Mouse (Mus musculus): ENCODE measurements around the gene Itga5. TPM values are rescaled to one million over a fixed set of nuclear protein-coding genes. Genes with fewer than 3 reads are reported as not detected.

Itga5 gene
- polyA plus RNA-seq, 1 experiment from 2014 or later: 64.0 TPM

- peak; percentile 15 for ATAC-seq (replicated peaks; ENCODE audit: extremely low read depth, insufficient read depth, low FRiP score)
- Histone ChIP-seq H3K4me1 (ENCODE audit: control insufficient read depth, insufficient read depth, low read length) (peaks cover 19% of the 10 kb centered on the region), H3K27ac (ENCODE audit: low read length) (no peak overlapping the region), H3K27me3 (ENCODE audit: control insufficient read depth, insufficient read depth, low read length) (peaks cover 38% of the 10 kb centered on the region), H3K9me3 (replicated peaks; ENCODE audit: control insufficient read depth, low read length) (no peaks in the 10 kb centered on the region), H3K4me3 (ENCODE audit: low read length) (peak overlapping the region; percentile 64), H3K4me2 (ENCODE audit: low read depth, low read length) (peak overlapping the region; percentile 75), H3K9ac (ENCODE audit: low read length) (peak overlapping the region; percentile 67), H3K36me3 (ENCODE audit: control insufficient read depth, insufficient read depth) (peaks cover 2% of the 10 kb centered on the region)
- WGBS: 7% methylated on average over 29 of the region's 31 CpGs
Observed at GRCm38 (mm10) chr15:103339166-103339960, 27.2 kb downstream of the Itga5 start.

GRCm38 (mm10) chr15:103338829-103339165 lies 27.8 kb downstream of the Itga5 start:
- peak overlapping the region; percentile 64 for H3K4me3 ChIP-seq (ENCODE audit: low read length)
- no peaks in the 10 kb centered on the region for H3K9me3 ChIP-seq (replicated peaks; ENCODE audit: control insufficient read depth, low read length)
- H3K27me3 ChIP-seq (ENCODE audit: control insufficient read depth, insufficient read depth, low read length): peaks cover 38% of the 10 kb centered on the region
- peaks cover 19% of the 10 kb centered on the region for H3K4me1 ChIP-seq (ENCODE audit: control insufficient read depth, insufficient read depth, low read length)
- WGBS: 59% methylated on average over 4 of the region's 4 CpGs
- H3K36me3 ChIP-seq (ENCODE audit: control insufficient read depth, insufficient read depth): no peaks in the 10 kb centered on the region; the same call in 1 of the 2 replicates
- ATAC-seq (replicated peaks; ENCODE audit: extremely low read depth, insufficient read depth, low FRiP score): no peak
- H3K4me2 ChIP-seq (ENCODE audit: low read depth, low read length): no peak overlapping the region; the same call in 1 of the 2 replicates
- no peak overlapping the region for H3K27ac ChIP-seq (ENCODE audit: low read length)
- H3K9ac ChIP-seq (ENCODE audit: low read length): no peak overlapping the region

GRCm38 (mm10) chr15:103336996-103337667 lies 29.4 kb downstream of the Itga5 start:
- H3K27ac ChIP-seq (ENCODE audit: low read length): no peak overlapping the region
- no peak overlapping the region for H3K4me2 ChIP-seq (ENCODE audit: low read depth, low read length)
- no peaks in the 10 kb centered on the region for H3K9me3 ChIP-seq (replicated peaks; ENCODE audit: control insufficient read depth, low read length)
- WGBS: 35% methylated on average over 11 of the region's 11 CpGs
- H3K27me3 ChIP-seq (ENCODE audit: control insufficient read depth, insufficient read depth, low read length): peaks cover 38% of the 10 kb centered on the region
- ATAC-seq (replicated peaks; ENCODE audit: extremely low read depth, insufficient read depth, low FRiP score): no peak
- H3K4me3 ChIP-seq (ENCODE audit: low read length): no peak overlapping the region
- no peaks in the 10 kb centered on the region for H3K36me3 ChIP-seq (ENCODE audit: control insufficient read depth, insufficient read depth)
- H3K9ac ChIP-seq (ENCODE audit: low read length): no peak overlapping the region
- H3K4me1 ChIP-seq (ENCODE audit: control insufficient read depth, insufficient read depth, low read length): peaks cover 12% of the 10 kb centered on the region

- ATAC-seq (replicated peaks; ENCODE audit: extremely low read depth, insufficient read depth, low FRiP score): no peak
- Histone ChIP-seq H3K27me3 (ENCODE audit: control insufficient read depth, insufficient read depth, low read length) (peaks cover 26% of the 10 kb centered on the region), H3K4me2 (ENCODE audit: low read depth, low read length) (no peak overlapping the region), H3K4me1 (ENCODE audit: control insufficient read depth, insufficient read depth, low read length) (peaks cover 6% of the 10 kb centered on the region), H3K9ac (ENCODE audit: low read length) (no peak overlapping the region), H3K27ac (ENCODE audit: low read length) (no peak overlapping the region), H3K9me3 (replicated peaks; ENCODE audit: control insufficient read depth, low read length) (no peaks in the 10 kb centered on the region), H3K36me3 (ENCODE audit: control insufficient read depth, insufficient read depth) (no peaks in the 10 kb centered on the region), H3K4me3 (ENCODE audit: low read length) (no peak overlapping the region)
- 29% methylated on average over 7 of the region's 7 CpGs for WGBS
Observed at GRCm38 (mm10) chr15:103335488-103336235, 30.9 kb downstream of the Itga5 start.

- Histone ChIP-seq H3K9me3 (replicated peaks; ENCODE audit: control insufficient read depth, low read length) (no peaks in the 10 kb centered on the region), H3K27me3 (ENCODE audit: control insufficient read depth, insufficient read depth, low read length) (peaks cover 23% of the 10 kb centered on the region), H3K4me3 (ENCODE audit: low read length) (no peak overlapping the region), H3K4me1 (ENCODE audit: control insufficient read depth, insufficient read depth, low read length) (peaks cover 4% of the 10 kb centered on the region; the same call in 1 of the 2 replicates), H3K9ac (ENCODE audit: low read length) (no peak overlapping the region), H3K36me3 (ENCODE audit: control insufficient read depth, insufficient read depth) (no peaks in the 10 kb centered on the region), H3K4me2 (ENCODE audit: low read depth, low read length) (no peak overlapping the region), H3K27ac (ENCODE audit: low read length) (no peak overlapping the region)
- no peak for ATAC-seq (replicated peaks; ENCODE audit: extremely low read depth, insufficient read depth, low FRiP score)
- 59% methylated on average over 3 of the region's 3 CpGs for WGBS
Observed at GRCm38 (mm10) chr15:103335040-103335439, 31.5 kb downstream of the Itga5 start.

- no peak overlapping the region for H3K4me2 ChIP-seq (ENCODE audit: low read depth, low read length)
- no peak overlapping the region for H3K27ac ChIP-seq (ENCODE audit: low read length)
- no peak for ATAC-seq (replicated peaks; ENCODE audit: extremely low read depth, insufficient read depth, low FRiP score)
Observed at GRCm38 (mm10) chr15:103334194-103334593, 32.4 kb downstream of the Itga5 start.

GRCm38 (mm10) chr15:103333738-103334137 lies 32.8 kb downstream of the Itga5 start:
- Histone ChIP-seq H3K9ac (ENCODE audit: low read length) (no peak overlapping the region), H3K4me2 (ENCODE audit: low read depth, low read length) (no peak overlapping the region), H3K9me3 (replicated peaks; ENCODE audit: control insufficient read depth, low read length) (no peaks in the 10 kb centered on the region), H3K36me3 (ENCODE audit: control insufficient read depth, insufficient read depth) (no peaks in the 10 kb centered on the region), H3K4me3 (ENCODE audit: low read length) (no peak overlapping the region), H3K4me1 (ENCODE audit: control insufficient read depth, insufficient read depth, low read length) (no peaks in the 10 kb centered on the region), H3K27ac (ENCODE audit: low read length) (no peak overlapping the region), H3K27me3 (ENCODE audit: control insufficient read depth, insufficient read depth, low read length) (peaks cover 14% of the 10 kb centered on the region)
- WGBS: 78% methylated on average over 5 of the region's 5 CpGs
- no peak for ATAC-seq (replicated peaks; ENCODE audit: extremely low read depth, insufficient read depth, low FRiP score)

More at GRCm38 (mm10) chr15:103334194-103334593, 32.4 kb downstream of the Itga5 start:
- H3K4me3 ChIP-seq (ENCODE audit: low read length): no peak overlapping the region
- H3K9ac ChIP-seq (ENCODE audit: low read length): no peak overlapping the region
- peaks cover 18% of the 10 kb centered on the region for H3K27me3 ChIP-seq (ENCODE audit: control insufficient read depth, insufficient read depth, low read length)
- H3K36me3 ChIP-seq (ENCODE audit: control insufficient read depth, insufficient read depth): no peaks in the 10 kb centered on the region
- H3K9me3 ChIP-seq (replicated peaks; ENCODE audit: control insufficient read depth, low read length): no peaks in the 10 kb centered on the region
- WGBS: 38% methylated on average over 2 of the region's 2 CpGs
- H3K4me1 ChIP-seq (ENCODE audit: control insufficient read depth, insufficient read depth, low read length): no peaks in the 10 kb centered on the region

GRCm38 (mm10) chr15:103333081-103333615 lies 33.4 kb downstream of the Itga5 start:
- H3K27ac ChIP-seq (ENCODE audit: low read length): no peak overlapping the region
- H3K4me3 ChIP-seq (ENCODE audit: low read length): no peak overlapping the region
- no peaks in the 10 kb centered on the region for H3K9me3 ChIP-seq (replicated peaks; ENCODE audit: control insufficient read depth, low read length)
- H3K4me2 ChIP-seq (ENCODE audit: low read depth, low read length): no peak overlapping the region
- H3K9ac ChIP-seq (ENCODE audit: low read length): no peak overlapping the region
- 59% methylated on average over 5 of the region's 5 CpGs for WGBS
- no peak for ATAC-seq (replicated peaks; ENCODE audit: extremely low read depth, insufficient read depth, low FRiP score)
- no peaks in the 10 kb centered on the region for H3K36me3 ChIP-seq (ENCODE audit: control insufficient read depth, insufficient read depth)
- H3K27me3 ChIP-seq (ENCODE audit: control insufficient read depth, insufficient read depth, low read length): peaks cover 9% of the 10 kb centered on the region
- no peaks in the 10 kb centered on the region for H3K4me1 ChIP-seq (ENCODE audit: control insufficient read depth, insufficient read depth, low read length)
